Mouse (Mus musculus) embryonic facial prominence, embryonic 13.5 days (tissue): ENCODE measurements around the gene Gm27029. TPM values are rescaled to one million over a fixed set of nuclear protein-coding genes. Genes with fewer than 3 reads are reported as not detected.
A peak's percentile ranks its signal among the peaks of the same experiment; 100 is the strongest.
"Not testable (repeated sequence)": the region's sequence is repeated elsewhere in the genome, so short reads cannot be mapped to it uniquely, and the experiment has no call there.

Source experiments
- ATAC-seq: fragments of 200-750 bp; cut with Nextera tagmentation; 2 replicates; pipeline ENCODE4 v1.8.0; 2017; ENCODE audit warnings: low read depth; ENCODE audit not compliant: insufficient number of reproducible peaks, insufficient read depth, low FRiP score, low TSS enrichment
- H3K27ac ChIP-seq: fragments of 300-500 bp; sonication (generic); 2 replicates; pipeline ENCODE4 v1.5.1; 2015; ENCODE audit warnings: moderate library complexity, mild to moderate bottlenecking, inconsistent platforms
- H3K27me3 ChIP-seq: fragments of 300-500 bp; sonication (generic); 2 replicates; pipeline ENCODE4 v1.6.1; 2015; ENCODE audit warnings: mild to moderate bottlenecking, inconsistent platforms
- H3K36me3 ChIP-seq: fragments of 300-500 bp; sonication (generic); 2 replicates; pipeline ENCODE4 v1.6.1; 2015; ENCODE audit warnings: mild to moderate bottlenecking, inconsistent platforms
- H3K4me1 ChIP-seq: fragments of 300-500 bp; sonication (generic); 2 replicates; pipeline ENCODE4 v1.6.1; 2015; ENCODE audit warnings: inconsistent platforms
- H3K4me2 ChIP-seq: fragments of 300-500 bp; sonication (generic); 2 replicates; pipeline ENCODE4 v1.6.1; 2015; ENCODE audit warnings: moderate library complexity, mild to moderate bottlenecking, inconsistent platforms
- H3K4me3 ChIP-seq: fragments of 300-500 bp; sonication (generic); 2 replicates; pipeline ENCODE4 v1.5.1; 2015; ENCODE audit warnings: mild to moderate bottlenecking, inconsistent platforms
- H3K9ac ChIP-seq: fragments of 300-500 bp; sonication (generic); 2 replicates; pipeline ENCODE4 v1.6.1; 2015; ENCODE audit warnings: mild to moderate bottlenecking, inconsistent platforms
- H3K9me3 ChIP-seq: fragments of 300-500 bp; sonication (generic); 2 replicates; pipeline ENCODE4 v1.6.1; 2016; ENCODE audit warnings: inconsistent platforms
- WGBS: fragments of 180-500 bp; shearing (Covaris S2); methylation state at CpG from one replicate; pipeline ENCODE4 v1.1.7; 2015; ENCODE audit warnings: mixed read lengths; 5-methylcytosine and 5-hydroxymethylcytosine counted together
- polyA plus RNA-seq: library from polyadenylated mRNA; unstranded; fragments of >200 nt; fragmentation: Nextera tagmentation; extraction: Ambion mirVana; gene quantifications from 2 replicates; pipeline ENCODE4 v1.2.1, GENCODE M21; 2015

Gm27029 gene
- polyA plus RNA-seq, 1 experiment from 2014 or later = 10.4 TPM

DNA sequence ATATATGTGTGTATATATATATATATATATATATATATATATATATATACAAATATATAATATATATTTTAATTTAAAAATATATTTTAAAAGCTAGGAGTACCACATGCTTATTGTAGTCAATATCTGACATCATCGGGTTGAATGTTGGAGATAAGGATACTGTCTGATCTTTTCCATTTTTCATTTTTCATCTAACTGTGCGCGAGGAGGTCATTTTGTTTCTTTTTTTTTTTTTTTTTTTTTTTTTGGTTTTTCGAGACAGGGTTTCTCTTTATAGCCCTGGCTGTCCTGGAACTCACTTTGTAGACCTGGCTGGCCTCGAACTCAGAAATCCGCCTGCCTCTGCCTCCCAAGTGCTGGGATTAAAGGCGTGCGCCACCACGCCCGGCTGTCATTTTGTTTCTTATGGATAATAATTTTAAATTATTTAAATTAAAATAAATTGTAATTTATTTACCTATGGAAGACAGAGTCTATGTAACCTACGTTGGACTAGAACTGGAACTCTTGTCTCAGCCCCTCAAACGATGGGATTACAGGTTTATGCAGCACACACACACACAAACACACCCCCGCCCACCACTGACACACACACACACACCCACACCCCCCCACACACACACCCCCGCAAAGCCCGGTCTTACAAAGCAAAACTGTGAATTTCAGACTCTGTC, 17.0 kb upstream of the Gm27029 start:
- ATAC-seq = not testable (repeated sequence)

DNA sequence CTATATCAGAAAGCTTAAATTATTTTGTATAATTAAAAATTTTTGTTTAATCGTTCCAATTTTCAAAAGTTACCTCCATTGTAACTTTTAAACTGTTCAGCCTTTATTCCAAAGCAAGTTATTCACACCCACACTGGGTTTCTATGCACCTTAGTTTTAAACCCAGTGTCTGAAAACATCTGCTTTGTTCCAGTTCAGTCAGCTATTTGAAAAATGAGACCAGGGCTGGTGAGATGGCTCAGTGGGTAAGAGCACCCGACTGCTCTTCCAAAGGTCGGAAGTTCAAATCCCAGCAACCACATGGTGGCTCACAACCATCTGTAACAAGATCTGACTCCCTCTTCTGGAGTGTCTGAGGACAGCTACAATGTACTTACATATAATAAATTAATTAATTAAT, 13.4 kb upstream of the Gm27029 start:
- peaks cover 31% of the 10 kb centered on the region for H3K36me3 ChIP-seq
- not testable (repeated sequence) for H3K4me3 ChIP-seq, ATAC-seq, H3K9ac ChIP-seq, H3K27ac ChIP-seq, H3K4me2 ChIP-seq, H3K4me1 ChIP-seq, H3K9me3 ChIP-seq, H3K27me3 ChIP-seq
- WGBS = 45% methylated on average over 3 of the region's 3 CpGs

More for the DNA sequence above, 17.0 kb upstream of the Gm27029 start:
- H3K4me3 ChIP-seq = peak overlapping the region; percentile 88
- not testable (repeated sequence) for H3K27me3 ChIP-seq, H3K27ac ChIP-seq, H3K9me3 ChIP-seq
- H3K9ac ChIP-seq = 0 out of 2 replicates have a peak overlapping the region, but pooled peaks have one; percentile 27
- H3K4me1 ChIP-seq = peaks cover 20% of the 10 kb centered on the region
- peaks cover 30% of the 10 kb centered on the region for H3K36me3 ChIP-seq
- peak overlapping the region; percentile 50 for H3K4me2 ChIP-seq
- WGBS = 40% methylated on average over 15 of the region's 15 CpGs

DNA sequence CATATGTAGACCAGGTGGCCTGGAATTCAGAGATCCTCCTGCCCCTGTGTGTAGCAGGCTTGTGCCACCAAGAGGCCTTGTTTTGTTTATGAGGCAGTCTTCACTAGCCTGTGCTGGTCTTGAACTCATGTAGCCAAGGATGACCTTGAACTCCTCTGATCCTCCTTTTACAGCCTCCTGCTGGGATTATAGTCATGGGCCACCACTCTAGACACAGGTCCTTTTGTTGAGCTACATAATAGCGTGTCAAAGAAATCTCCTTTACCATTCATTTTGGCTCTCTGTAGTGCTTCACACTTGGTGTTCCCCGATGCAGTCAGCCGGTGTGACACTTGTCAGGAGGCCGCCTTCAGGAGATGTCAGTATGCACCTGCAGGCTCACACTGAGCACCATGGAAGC, 12.3 kb upstream of the Gm27029 start:
- WGBS = 84% methylated on average over 4 of the region's 4 CpGs
- Histone ChIP-seq H3K36me3 (peaks cover 39% of the 10 kb centered on the region), H3K27me3 (no peaks in the 10 kb centered on the region), H3K9me3 (no peaks in the 10 kb centered on the region), H3K27ac (no peak overlapping the region), H3K4me3 (no peak overlapping the region), H3K4me2 (no peak overlapping the region), H3K9ac (no peak overlapping the region), H3K4me1 (no peaks in the 10 kb centered on the region)
- ATAC-seq = no peak

DNA sequence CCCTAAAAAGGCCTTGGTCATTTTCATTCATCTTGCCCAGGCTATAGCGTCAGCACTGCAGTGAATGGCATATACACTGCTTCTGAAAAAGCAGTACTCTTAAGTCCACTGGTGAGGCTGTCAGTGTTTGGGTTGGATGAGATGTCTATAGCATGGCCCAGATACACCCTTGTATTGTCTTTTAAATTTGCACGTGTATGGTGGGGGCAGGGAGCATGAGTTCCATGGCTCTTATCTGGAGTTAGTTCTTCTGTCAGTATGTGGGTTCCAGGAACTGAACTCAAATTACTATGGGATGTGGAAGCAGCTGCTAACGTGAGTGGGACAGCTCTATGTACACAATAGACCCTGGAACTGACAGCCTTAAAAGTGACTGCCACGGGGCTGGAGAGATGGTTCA, 11.2 kb upstream of the Gm27029 start:
- Histone ChIP-seq H3K36me3 (peaks cover 50% of the 10 kb centered on the region), H3K4me1 (no peaks in the 10 kb centered on the region)
- 84% methylated on average over 4 of the region's 4 CpGs for WGBS

DNA sequence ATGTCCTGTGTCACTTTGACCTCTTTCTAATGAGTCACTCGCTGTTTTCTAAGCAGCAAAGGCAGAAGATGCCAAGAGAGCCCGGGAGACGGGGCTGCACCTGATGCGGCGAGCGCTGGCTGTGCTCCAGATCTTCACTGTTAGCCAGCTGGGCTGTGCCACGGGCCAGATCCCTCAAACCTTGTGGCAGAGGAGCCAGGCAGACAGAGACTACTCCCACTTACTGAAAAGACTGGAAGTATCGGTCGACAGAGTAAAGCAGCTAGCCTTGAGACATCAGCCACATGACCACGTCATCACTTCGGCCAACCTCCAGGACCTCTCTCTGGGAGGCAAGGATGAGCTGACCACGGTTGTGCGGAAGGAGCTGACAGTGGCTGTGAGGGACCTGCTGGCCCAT, 8.8 kb upstream of the Gm27029 start:
- no peaks in the 10 kb centered on the region for H3K9me3 ChIP-seq
- WGBS = 95% methylated on average over 13 of the region's 13 CpGs
- no peak overlapping the region for H3K9ac ChIP-seq
- no peak for ATAC-seq
- no peak overlapping the region for H3K4me2 ChIP-seq
- H3K27me3 ChIP-seq = no peaks in the 10 kb centered on the region
- H3K27ac ChIP-seq = no peak overlapping the region
- peaks cover 69% of the 10 kb centered on the region for H3K36me3 ChIP-seq
- H3K4me3 ChIP-seq = no peak overlapping the region
- H3K4me1 ChIP-seq = no peaks in the 10 kb centered on the region

More for the DNA sequence above, 11.2 kb upstream of the Gm27029 start:
- no peak overlapping the region for H3K4me2 ChIP-seq
- ATAC-seq = no peak
- no peaks in the 10 kb centered on the region for H3K9me3 ChIP-seq
- no peak overlapping the region for H3K27ac ChIP-seq
- H3K9ac ChIP-seq = no peak overlapping the region
- no peaks in the 10 kb centered on the region for H3K27me3 ChIP-seq
- no peak overlapping the region for H3K4me3 ChIP-seq

DNA sequence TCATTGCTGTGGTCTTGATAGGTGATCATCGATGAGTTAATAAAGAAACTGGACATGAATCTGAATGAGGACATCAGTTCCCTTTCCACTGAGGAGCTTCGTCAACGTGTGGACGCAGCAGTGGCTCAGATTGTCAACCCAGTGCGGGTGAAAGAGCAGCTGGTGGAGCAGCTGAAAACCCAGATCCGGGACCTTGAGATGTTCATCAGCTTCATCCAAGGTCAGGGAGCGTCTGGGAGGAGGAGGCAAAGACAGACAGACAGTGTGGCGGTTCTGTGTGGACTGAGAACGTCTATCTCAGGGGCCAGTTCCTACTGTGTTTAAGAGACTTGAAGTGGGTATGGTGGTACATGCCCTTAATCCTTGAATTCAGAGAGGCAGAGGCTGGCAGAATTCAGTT, 6.7 kb upstream of the Gm27029 start:
- H3K4me1 ChIP-seq = peaks cover 8% of the 10 kb centered on the region
- WGBS = 91% methylated on average over 9 of the region's 9 CpGs
- H3K4me3 ChIP-seq = no peak overlapping the region
- no peaks in the 10 kb centered on the region for H3K27me3 ChIP-seq
- no peak overlapping the region for H3K9ac ChIP-seq
- H3K27ac ChIP-seq = no peak overlapping the region
- peaks cover 69% of the 10 kb centered on the region for H3K36me3 ChIP-seq
- no peaks in the 10 kb centered on the region for H3K9me3 ChIP-seq
- H3K4me2 ChIP-seq = no peak overlapping the region
- ATAC-seq = no peak

DNA sequence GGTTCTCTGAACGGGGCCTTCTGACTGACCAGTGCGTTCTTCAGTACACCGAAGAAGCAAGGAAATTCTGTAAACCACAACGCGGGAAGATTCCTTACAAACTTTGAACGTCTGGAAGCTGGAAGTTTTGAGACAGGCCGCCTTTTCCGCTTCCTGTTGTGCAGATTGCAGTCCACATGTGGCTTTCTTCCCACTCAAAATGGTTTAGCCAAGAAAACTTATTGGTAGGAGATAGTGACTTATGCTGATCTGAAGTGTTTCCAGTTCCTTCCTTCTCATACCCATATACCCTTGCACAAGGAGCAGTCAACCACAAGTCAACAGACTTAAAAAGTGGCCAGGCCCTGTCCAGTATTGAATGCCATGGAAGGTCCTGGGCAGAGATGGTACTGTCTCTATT, 1.6 kb upstream of the Gm27029 start:
- no peak for ATAC-seq
- H3K4me1 ChIP-seq = peaks cover 27% of the 10 kb centered on the region
- peak overlapping the region; percentile 93 for H3K4me2 ChIP-seq
- peaks cover 23% of the 10 kb centered on the region for H3K36me3 ChIP-seq
- peak overlapping the region; percentile 97 for H3K4me3 ChIP-seq
- WGBS = 52% methylated on average over 8 of the region's 8 CpGs
- H3K27ac ChIP-seq = no peak overlapping the region
- peak overlapping the region; percentile 86 for H3K9ac ChIP-seq
- H3K27me3 ChIP-seq = no peaks in the 10 kb centered on the region
- H3K9me3 ChIP-seq = no peaks in the 10 kb centered on the region

DNA sequence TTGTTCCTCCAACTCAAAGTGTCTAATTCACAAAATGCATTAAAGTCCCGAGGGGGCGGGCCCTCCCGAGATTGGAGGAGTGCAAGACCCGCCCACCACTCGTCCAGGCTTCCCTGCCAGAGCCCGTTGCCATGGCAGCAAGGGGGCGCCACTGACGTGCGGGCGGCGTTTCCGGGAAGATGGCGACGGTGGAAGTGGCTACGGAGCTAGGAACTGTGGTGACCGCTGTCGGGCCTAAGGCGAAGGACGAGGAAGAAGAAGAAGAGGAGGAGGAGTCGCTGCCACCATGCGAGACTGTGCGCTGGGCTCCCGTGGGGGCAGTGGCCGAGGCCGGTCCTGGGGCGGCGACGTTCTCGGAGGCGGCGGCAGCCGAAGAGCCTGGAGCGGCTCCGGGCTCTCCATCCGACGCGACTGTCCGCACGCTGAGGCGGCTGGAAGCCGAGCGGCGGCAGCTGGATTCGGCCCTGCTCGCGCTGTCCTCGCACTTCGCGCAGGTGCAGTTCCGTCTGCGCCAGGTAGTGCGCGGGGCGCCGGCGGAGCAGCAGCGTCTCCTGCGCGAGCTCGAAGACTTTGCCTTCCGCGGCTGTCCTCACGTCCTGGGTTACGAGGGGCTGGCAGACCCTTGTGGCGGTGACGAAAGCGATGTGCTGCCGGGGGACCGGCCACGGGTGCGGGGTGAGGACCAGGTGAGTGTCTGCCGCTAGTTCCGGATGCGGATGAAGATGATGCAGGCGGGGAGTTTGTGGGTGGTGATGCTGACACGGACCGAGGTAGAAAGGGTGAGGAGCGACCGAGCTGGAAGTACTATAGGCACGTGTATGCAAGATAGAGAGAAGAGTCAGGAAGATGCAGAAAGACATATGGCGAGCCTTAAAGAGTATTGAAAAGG, 573 bp upstream of the Gm27029 start, which contains the start of the genes Rundc1 and Ptges3l:
TSS of gene Rundc1 (plus strand) at position 161 of the 889 bp plus-strand sequence.
TSS of gene Ptges3l (minus strand) at position 409 of the 889 bp plus-strand sequence.
- Histone ChIP-seq H3K27me3 (no peaks in the 10 kb centered on the region), H3K4me3 (peak within 1 kb of the TSS; percentile 97), H3K27ac (peak within 1 kb of the TSS; percentile 82), H3K4me2 (peak within 1 kb of the TSS; percentile 93), H3K36me3 (peaks cover 13% of the 10 kb centered on the region), H3K4me1 (peaks cover 27% of the 10 kb centered on the region), H3K9me3 (no peaks in the 10 kb centered on the region), H3K9ac (peak within 1 kb of the TSS; percentile 86)
- under 1% methylated on average over 81 of the region's 81 CpGs for WGBS
- peak; percentile 88 for ATAC-seq

DNA sequence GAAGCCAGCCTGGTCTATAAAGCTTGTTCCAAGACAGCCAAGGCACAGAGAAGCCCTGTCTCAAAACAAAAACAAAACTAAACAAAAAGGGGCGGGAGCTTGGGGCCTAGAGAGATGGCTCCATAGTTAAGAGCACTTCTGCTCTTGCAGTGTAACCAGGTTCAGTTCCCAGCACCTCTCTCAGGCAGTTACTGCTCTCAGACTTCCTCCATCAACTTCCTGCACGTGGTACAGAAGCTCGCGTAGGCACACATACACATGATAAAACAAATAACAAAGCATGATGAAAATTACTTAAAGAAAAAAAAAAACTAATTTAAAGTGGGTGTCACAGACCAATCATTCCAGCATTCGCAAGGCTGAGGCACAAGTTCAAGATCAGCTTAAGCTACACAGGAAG, 4.4 kb downstream of the Gm27029 start:
- H3K4me1 ChIP-seq = peaks cover 17% of the 10 kb centered on the region
- H3K9ac ChIP-seq = no peak overlapping the region
- no peak for ATAC-seq
- 91% methylated on average over 5 of the region's 5 CpGs for WGBS
- H3K9me3 ChIP-seq = no peaks in the 10 kb centered on the region
- no peak overlapping the region for H3K4me2 ChIP-seq
- no peaks in the 10 kb centered on the region for H3K27me3 ChIP-seq
- no peak overlapping the region for H3K27ac ChIP-seq
- H3K4me3 ChIP-seq = no peak overlapping the region
- no peaks in the 10 kb centered on the region for H3K36me3 ChIP-seq

DNA sequence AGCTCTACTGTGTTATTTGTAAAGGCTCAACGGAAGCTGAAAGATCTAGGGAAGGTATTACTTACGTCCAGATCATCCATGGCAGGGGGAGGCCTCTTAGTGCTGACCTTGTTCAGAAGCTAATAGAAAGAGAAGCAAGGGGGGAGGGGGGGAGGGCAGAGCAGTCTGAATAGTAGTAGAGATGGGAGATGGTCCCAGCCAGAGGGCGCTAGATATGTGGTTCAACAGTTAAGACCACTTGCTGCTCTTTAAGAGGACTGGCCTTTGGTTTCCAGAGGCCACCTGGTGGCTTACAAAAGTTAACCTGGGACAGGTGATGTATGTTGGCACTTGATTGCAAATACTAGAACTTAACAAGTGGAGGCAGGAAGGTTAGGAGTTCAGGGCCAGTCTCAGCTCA, 5.0 kb downstream of the Gm27029 start:
- 24% methylated on average over 3 of the region's 3 CpGs for WGBS
- H3K4me3 ChIP-seq = no peak overlapping the region
- H3K36me3 ChIP-seq = no peaks in the 10 kb centered on the region
- no peak overlapping the region for H3K27ac ChIP-seq
- ATAC-seq = no peak
- H3K9me3 ChIP-seq = no peaks in the 10 kb centered on the region
- H3K4me2 ChIP-seq = no peak overlapping the region
- H3K27me3 ChIP-seq = no peaks in the 10 kb centered on the region
- H3K9ac ChIP-seq = no peak overlapping the region
- H3K4me1 ChIP-seq = peaks cover 17% of the 10 kb centered on the region

DNA sequence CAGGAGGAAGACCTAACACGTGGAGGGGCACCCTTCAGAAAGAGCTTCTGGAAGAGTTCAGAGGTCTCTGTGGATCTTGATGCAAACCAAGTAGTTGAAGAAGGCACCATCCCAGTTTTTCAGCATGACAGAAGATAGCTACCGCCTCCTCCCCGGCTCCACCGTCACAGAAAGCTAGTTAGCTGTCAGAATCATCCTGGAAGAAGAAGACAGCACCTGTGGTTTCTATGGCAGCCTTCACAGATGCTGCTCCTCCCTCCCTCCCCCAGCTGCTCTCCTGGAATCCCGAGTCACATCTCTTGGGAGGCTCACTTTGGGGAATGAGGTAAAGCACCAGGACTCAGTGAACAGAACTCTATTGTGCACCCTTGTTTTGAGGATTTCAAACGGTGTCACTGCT, 5.6 kb downstream of the Gm27029 start:
- no peak for ATAC-seq
- Histone ChIP-seq H3K27ac (no peak overlapping the region), H3K36me3 (peaks cover under 1% of the 10 kb centered on the region), H3K9ac (no peak overlapping the region), H3K4me2 (no peak overlapping the region), H3K9me3 (no peaks in the 10 kb centered on the region), H3K4me3 (no peak overlapping the region), H3K4me1 (peaks cover 13% of the 10 kb centered on the region), H3K27me3 (no peaks in the 10 kb centered on the region)
- 51% methylated on average over 6 of the region's 6 CpGs for WGBS
